Mouse (Mus musculus): ENCODE data around the gene Psmd9.
"Not testable (repeated sequence)": the region's sequence is repeated elsewhere in the genome, so short reads cannot be mapped to it uniquely, and the experiment has no call there.

Gene Psmd9

DNA sequence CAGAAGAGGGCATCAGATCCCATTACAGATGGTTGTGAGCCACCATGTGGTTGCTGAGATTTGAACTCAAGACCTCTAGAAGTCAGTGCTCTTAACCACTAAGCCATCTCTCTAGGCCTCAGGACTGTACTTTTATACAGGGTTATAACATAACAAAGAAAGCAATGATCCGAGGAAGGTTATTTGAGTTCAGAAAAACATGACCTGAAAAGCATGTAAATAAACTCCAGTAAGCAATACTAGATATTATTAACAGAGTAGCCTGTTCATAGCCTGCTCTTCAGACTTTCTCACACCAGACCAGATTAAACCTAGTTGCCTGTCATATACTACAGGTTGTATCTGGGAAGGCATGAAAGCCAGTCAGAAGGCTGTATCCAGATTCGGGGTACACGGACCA lies 18.1 kb downstream of the Psmd9 start:
- intact Hi-C loops (cut with DNase I) = no loop called here

DNA sequence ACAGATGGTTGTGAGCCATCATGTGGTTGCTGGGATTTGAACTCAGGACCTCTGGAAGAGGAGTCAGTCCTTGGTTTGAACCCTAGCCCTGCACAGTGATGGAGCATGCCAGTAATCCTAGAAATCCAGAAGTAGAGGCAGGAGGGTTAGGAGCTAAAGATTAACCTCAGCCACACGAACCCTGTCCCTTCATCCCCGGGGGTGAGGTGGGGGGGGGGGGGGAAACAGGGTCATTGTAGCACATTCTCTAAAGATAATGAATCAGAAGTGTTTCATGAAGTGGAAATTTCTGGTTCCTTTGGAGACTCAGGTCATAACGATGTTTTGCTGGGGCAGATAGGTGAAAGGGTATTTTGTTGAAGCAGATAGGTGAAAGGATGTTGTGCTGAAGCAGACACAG lies 21.7 kb downstream of the Psmd9 start:
- intact Hi-C loops (cut with DNase I) = no loop called here

DNA sequence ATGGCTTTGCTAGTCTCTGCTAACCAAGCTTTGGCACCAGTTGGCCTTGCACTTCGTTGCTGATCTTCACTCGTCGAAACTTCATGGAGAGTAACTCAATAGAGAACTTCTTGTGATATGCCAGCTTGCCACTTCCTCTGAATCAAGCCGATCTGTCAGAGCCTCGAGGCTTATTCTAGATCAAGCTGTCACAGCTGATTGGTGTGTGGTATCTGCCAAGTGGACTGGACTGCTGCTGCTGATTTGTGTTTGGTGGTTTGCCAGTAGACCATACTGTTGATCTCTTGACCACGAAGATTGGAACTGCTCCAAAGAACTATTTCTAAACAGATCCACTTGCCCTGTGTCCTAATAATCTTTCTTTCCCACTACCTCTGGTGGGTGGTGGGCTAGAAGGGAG lies 22.2 kb downstream of the Psmd9 start:
- intact Hi-C loops (cut with DNase I) = no loop called here

DNA sequence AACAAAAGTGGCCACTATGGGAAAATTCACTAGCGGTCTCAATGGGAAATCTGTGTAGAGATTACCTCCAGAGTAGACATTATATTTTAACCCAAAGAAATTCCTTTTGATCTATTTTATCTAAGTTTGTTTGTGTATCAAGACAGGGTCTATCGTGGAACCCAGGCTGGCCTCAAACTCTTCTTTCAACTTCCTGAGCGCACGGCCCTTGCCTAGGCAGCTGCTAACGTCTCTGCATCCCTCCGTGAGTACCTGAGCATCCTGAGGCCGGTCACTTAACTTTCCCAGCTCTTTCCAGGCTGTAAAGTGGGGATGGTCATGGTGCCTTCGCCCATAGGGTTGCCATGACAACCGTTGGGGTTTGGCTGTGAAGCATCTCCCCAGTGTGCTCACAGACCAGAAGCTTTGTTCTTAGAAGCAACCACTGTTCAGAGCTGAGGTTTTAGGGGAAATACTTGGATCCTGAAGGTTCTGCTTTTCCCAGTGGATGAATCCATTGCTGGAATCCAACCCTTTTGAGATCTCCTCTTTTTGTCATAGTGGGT lies 23.5 kb downstream of the Psmd9 start:
- intact Hi-C loops (cut with DNase I) = no loop called here

DNA sequence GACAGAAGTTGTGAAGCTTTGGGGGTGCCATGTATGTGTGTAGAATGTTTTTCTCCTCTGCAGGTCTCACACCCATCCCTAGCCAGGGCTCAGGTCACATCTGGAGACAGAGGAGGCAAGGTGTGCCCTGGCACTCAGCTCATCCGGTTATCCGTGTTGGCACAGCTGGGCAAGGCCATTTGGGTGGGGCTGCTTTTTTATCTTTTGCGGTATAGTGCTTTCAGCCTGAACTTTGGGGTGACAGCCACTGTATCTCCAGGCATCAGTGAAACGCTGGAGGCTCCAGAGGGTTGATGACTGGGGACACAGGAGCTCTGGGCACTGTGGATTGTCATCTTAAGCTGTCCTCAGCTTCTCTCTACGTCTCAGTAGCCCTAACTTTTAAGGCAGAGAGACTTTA lies 24.2 kb downstream of the Psmd9 start:
- intact Hi-C loops (cut with DNase I) = no loop called here

DNA sequence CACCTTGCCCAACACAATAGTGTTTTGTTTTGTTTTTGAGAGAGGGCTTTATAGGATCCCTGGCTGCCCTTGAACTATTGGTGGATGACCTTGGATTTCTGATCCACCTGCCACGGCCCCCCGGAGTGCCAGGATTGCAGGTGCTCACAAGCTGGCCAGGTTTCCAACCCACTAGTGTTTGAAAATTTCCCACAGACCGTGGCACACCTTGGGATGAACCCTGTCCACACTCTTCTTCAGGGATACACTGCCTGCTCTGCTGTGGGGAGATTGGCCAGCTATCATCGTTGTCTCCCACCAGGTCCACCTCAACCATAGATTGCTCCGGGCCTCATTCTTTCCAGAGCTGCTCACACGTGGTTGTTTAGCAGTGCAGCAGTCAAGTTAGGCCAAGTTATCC lies 25.6 kb downstream of the Psmd9 start:
- intact Hi-C loops (cut with DNase I) = no loop called here

DNA sequence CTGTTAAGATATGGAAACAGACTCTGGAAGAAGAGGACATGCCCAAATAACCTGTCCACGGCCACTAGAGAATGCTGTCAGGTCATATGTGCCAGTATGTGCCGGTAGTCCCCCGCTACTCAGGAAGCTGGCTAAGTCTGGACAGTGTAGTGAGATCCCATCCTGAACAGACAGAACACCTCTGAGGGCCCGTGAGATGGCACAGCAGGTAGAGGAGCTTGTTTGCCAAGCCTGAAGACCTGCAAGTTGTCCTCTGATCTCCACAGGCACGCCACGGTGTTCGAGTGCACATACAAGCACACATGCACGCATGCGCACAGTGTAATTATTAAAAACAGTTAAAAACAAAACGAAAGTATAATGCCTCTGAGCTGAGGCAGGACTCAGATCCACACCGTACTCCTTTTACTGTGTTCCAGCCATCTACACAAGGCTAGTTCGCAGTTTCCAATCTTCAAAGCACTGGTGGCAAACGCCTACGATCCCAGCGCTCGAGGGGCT lies 26.3 kb downstream of the Psmd9 start:
- intact Hi-C loops (cut with DNase I) = no loop called here

DNA sequence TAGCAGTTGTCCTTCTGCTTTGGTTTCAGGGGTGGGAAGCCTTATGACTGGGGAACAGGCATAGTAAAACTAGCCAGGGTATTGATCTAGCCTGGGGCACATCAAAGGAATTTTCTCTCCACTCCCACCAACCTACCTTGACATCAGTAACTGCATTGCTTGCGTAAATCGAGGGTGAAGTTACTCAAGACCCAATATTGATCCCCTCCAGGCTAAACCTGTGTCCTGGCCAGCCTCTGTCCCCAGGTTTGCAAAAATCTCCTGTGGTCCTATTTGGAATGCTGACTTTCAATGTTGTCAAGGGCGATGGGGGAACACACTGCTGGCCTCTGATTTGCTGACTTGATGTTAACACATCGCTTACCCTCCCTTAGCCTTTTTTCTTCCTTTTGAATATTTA lies 27.5 kb downstream of the Psmd9 start:
- intact Hi-C loops (cut with DNase I) = no loop called here

DNA sequence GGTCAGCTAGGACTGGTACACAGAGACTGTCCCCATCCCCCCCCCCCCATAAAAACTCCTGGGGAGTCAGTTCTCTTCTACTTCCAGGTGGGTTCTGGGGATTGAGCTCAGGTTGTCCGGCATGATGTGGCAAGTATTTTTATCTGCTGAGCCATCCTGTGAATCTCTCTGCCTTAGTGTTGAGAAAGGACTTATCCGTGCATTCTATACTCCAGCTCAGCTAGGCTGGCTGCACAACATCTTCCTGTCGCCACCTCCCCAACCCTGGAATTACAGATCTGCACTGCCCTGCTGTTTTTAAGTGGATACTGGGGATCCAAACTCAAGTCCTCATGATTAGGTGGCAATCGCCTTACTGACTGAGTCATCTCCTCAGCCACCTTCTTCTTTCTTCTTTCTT lies 29.3 kb downstream of the Psmd9 start:
- intact Hi-C loops (cut with DNase I) = no loop called here

DNA sequence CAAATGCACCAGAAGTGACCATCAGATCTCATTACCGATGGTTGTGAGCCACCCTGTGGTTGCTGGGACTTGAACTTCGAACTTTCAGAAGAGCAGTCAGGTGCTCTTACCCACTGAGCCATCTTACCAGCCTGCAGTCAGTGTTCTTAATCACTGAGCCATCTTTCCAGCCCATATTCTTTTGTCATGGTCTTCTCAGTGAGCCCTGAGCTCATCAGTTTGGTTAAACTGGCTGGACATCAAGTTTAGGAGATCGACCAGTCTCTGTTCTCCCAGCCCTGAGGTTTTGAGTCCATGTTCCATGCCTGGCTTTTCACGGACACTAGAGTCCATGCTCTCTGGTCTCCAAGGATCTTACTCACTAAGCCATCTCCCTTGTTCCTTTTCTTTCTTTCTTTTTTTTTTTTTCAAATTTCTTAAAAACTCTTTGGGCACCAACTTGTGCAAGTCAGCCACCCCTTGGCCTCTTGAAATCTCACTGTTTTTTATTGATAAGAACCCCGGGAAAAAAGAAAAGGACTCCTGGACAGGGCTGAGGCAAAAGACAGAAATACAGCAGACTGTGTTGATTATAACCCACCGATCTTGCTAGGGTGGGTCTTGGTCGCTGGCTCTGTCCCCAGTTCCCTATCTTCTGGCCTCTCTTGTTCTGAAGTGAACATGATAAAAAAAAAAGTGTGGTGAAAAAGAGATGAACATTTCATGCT lies 31.8 kb downstream of the Psmd9 start:
- intact Hi-C loops (cut with DNase I) = not testable (repeated sequence)

DNA sequence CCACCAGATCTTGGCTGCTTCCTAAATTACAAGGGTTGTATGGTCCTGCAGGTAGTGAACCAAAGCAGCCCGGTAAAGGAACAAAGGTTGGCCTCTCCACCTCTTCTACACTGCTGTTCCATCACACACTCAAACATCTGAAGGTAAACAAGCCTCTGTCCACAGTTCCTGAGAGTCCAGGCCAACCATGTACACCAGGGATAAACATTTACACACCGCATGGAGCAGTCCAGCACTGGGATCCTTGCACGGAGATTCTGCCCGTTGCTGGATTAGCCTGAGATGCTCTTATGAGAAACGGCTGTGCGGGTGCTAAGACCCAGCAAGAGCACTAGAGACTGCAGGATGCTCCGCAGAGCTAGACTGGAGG lies 32.3 kb downstream of the Psmd9 start:
- intact Hi-C loops (cut with DNase I) = no loop called here

DNA sequence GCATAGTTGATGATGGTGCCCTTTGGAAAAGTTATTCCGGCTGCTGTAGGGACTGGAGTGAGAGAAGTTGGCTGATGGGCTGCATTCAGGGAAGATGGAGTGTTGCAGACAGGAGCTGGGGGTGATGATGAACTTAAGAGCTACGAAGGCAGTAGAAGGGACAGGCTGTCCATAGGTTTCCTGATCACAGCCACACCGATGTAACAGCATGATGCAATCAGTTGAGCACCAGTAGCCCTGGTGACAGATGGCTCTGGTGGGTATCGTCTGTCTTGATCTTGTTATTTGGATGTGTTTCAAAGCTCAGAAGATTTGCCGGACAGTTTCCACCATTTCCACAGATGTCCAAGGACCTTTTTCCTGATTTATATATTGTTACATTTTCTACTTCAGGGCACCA lies 32.8 kb downstream of the Psmd9 start:
- intact Hi-C loops (cut with DNase I) = no loop called here

DNA sequence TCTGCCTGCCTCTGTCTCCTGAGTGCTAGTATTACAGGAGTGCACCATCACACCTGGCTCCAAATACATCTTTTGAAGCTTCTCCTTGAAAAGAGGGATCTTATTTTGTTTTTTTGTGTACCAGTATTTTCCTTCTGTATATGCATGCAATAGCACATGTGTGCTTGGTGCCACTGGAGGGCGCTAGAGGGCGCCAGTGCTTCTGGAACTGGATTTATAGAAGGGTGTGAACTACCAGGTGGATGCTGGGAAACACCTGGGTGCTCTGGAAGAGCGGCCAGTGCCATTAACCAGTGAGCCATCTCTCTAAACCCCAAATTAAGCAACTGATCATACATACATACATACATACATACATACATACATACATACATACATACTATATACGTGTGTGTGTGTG lies 33.6 kb downstream of the Psmd9 start:
- intact Hi-C loops (cut with DNase I) = not testable (repeated sequence)

DNA sequence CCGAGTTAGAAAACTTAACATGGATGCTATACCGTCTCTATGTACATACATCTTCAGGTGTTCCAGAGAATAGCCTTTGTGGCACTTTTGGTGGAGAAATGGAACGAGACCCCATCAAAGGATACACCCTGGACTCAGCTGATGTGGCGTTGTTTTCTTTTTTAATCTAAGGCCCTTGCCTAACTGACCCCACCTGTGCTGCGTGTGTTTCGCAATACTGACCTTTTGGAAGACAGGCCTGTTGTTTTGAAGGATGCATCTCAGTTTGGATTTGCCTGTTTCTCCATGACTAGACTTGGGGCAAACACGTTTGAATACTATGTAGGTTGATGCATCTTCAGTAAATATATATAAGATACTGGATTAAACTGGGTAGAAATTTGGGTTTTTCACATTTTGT lies 34.4 kb downstream of the Psmd9 start:
- intact Hi-C loops (cut with DNase I) = not testable (repeated sequence)

DNA sequence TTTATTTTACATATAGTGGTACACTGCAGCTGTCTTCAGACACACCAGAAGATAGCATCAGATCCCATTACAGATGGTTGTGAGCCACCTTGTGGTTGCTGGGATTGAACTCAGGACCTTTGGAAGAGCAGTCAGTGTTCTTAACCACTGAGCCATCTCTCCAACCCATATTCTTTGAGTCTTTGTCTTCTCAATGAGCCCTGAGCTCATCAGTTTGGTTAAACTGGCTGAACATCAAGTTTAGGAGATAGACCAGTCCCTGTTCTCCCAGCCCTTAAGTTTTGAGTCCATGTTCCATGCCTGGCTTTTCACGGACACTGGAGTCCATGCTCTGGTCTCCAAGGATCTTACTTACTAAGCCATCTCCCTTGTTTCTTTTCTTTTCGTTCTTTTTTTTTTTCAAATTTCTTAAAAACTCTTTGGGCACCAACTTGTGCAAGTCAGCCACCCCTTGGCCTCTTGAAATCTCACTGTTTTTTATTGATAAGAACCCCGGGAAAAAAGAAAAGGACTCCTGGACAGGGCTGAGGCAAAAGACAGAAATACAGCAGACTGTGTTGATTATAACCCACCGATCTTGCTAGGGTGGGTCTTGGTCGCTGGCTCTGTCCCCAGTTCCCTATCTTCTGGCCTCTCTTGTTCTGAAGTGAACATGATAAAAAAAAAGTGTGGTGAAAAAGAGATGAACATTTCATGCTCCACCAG lies 53.3 kb downstream of the Psmd9 start:
- intact Hi-C loops (cut with DNase I) = not testable (repeated sequence)

DNA sequence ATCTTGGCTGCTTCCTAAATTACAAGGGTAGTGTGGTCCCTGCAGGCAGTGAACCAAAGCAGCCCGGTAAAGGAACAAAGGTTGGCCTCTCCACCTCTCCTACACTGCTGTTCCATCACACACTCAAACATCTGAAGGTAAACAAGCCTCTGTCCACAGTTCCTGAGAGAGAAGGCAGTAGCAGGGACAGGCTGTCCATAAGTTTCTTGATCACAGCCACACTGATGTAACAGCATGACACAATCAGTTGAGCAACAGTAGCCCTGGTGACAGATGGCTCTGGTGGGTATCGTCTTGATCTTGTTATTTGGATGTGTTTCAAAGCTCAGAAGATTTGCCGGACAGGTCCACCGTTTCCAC lies 53.8 kb downstream of the Psmd9 start:
- intact Hi-C loops (cut with DNase I) = no loop called here

DNA sequence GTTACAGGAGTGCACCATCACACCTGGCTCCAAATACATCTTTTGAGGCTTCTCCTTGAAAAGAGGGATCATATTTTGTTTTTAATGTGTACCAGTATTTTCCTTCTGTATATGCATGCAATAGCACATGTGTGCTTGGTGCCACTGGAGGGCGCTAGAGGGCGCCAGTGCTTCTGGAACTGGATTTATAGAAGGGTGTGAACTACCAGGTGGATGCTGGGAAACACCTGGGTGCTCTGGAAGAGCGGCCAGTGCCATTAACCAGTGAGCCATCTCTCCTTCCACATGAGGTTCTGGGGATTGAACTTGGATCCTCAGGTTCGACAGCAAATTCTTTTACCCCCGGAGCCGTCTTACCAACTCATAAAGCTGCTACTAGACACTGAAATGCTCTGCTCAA lies 54.6 kb downstream of the Psmd9 start:
- intact Hi-C loops (cut with DNase I) = not testable (repeated sequence)

DNA sequence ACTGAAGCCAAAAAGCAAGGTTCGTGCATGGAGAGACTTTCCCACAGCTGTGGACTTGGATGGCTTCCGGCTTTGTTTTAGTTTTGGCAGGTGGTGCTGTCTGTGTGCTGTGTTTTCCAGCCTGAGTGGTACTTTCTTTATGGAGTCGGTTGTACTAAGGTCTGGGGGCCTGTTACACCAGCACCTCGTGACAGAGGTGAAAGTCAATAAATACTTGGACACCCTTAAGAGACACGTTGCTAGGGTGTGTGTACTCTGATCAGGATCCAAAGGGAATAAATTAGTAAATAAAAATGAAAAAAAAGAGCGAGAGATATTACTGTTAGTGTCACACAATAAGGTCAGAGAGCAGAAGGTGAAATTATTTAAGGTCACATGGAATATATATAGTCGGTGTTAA lies 57.6 kb downstream of the Psmd9 start:
- intact Hi-C loops (cut with DNase I) = no loop called here

DNA sequence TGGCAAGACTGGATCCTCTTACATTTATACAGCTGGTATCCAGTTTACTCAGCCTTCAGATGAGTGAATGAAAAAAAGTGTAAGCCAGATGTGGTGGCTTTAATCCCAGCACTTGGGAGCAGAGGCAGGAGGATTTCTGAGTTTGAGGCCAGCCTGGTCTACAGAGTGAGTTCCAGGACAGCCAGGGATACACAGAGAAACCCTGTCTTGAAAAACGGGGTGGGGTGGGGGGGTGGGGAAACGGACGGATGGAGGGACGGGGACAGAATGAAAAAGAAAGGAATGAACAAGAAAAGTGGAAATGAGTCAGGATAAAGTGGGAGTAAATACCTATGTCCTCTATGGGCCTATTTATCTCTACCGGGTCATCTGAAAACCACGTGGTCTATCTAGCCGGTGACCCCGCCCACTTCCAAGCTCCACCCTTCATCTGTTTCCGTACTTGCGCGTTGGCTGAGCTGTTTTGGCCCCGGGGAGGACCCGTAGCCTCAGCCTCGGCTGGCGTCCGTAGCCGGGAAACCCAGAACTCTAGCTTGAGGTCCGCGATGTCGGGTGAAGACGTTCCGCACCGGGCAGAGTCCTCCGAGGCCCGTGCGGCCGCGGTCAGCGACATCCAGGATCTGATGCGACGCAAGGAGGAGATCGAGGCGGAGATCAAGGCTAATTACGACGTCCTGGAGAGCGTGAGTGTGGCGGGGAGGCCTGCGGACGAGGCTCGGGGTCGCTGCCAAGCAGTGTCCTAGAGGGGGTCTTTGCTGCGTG lies 58.7 kb downstream of the Psmd9 start:
- intact Hi-C loops (cut with DNase I) = no loop called here

DNA sequence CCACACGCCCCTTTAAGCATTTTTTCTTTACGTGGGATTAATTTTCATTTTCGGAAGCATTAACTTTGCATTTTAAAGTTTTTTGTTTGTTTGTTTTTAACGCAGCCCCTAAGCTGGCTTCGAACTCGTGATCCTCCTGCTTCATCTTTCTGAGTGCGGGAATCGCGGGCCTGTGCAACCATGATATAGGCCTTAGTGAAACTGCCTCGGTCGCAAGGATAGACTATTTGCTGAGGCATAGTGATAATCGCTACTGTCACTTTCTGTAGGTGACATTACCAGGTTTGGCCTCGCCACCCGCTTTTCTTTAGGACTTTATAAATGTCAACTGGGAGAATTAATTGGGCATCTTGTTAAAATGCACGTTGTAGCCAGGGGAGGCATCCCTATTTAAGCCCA lies 59.3 kb downstream of the Psmd9 start:
- intact Hi-C loops (cut with DNase I) = no loop called here

DNA sequence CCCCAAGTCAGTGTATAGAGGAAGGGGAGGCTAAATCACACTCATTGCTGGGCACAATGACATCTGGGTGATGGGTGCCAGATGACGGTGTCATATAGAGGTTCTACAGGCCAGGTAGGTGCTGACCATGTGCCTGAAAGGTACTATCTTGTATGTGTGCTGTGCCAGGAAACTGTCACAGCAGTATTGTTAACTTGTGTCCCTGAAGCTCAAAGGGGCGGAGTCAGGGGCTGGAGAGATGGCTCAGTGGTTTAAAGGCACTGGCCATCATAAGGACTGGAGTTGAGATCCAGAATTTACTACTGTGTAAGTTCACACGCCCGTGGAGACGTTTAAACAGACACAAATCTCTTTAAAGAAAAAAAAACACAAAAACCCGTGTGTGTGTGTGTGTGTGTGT lies 60.1 kb downstream of the Psmd9 start:
- intact Hi-C loops (cut with DNase I) = no loop called here

DNA sequence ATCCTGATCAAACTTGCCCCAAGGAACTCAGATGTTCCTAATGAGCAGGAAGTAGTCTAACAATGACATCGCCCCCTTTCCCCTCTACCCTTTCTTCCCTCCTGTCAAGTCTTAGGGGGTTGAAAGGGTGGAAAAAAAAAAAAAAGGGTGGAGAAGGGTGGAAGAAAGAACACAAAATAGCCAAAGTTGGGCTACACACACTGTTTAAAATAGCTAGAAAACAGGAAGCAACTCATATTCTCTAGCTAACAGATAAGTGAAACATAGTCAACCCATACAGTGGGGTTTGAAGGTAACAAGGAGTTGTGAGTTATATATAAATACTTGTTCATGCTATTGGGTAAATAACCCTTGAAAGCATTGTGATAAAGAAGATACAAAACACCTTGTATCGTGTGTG lies 63.0 kb downstream of the Psmd9 start:
- intact Hi-C loops (cut with DNase I) = no loop called here
